Mouse (Mus musculus) kidney, adult 9 months (tissue): Measurements from ENCODE around the gene Nrp1.

Experiments used
- DNase-seq: peaks from one replicate; pipeline ENCODE4 v3.0.0; 2022

Gene Nrp1

DNA sequence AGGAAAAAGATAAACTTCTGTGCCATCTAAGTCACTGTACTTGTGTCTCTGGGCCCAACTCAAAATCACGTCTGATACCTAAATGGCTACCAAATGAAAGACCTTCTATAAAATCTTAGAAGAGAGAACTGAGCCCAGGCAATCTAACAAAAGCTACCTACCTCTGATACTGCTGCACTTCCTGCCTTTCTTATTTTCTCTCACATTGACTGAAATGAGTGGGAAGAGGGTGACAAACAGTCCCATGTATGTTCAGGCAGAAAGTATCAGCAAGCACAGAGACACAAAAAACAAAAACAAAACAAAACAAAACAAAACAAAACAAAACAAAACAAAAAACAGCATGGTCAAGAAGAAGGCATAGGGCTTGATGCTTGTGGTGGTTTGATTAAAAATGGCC lies 153.3 kb downstream of the Nrp1 start:
- DNase-seq: no peak

DNA sequence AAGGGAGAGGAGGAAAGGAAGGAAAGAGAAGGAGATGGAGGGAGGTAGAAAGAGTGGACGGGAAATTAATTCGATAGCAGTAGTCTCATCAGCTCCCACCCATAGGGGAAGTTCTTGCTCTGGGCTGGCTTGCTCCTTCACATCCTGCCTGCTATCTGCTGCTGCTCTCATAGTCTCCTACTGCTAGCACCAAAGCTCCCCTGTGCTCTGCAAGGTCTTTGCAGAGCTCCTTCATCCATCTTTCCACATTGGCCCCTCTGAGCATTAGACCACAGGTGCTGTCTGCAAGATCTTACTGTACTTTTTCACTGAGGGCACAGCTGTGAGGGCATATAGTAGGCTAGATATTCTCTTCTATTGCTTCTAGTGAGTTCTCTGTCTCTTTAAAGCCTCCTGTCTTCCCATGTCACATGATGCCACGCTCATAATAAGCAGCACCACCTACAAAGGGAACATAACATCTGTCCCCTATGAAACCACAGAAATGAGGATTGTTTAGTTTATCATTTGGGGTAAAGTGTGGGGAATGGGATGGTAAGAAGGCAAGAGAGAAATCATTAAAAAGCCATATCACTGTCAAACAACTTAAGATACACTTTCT lies 158.5 kb downstream of the Nrp1 start:
- DNase-seq: no peak

DNA sequence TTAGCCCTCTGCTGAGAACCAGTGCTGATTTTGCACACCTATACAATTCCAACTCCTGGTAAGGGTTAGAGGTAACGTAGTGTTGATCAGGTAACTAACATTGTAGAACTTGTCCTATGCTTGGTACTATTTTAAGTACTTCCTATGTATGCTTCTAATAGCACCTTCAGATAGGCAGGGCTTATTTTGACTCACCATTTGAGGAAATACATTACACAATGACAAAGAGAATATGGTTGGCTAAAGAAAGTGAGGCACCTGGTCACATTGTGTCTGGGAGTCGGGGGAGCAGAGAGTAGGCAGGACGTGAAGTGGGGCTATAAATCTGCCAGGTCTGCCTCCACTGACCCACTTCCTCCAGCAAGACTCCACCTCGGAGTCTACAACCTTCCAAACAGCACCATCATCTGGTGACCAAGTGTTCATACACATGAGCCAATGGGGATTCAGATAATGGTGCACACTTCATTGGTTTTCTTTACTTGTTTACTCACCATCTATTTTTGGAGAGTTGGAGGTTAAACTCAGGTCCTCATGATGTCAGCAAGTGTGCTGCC lies 159.2 kb downstream of the Nrp1 start:
- no peak for DNase-seq

GRCm38 (mm10) chr8:128519366-128519765 lies 161.0 kb downstream of the Nrp1 start:
- peak; percentile 14 for DNase-seq

GRCm38 (mm10) chr8:128523825-128524224 lies 165.4 kb downstream of the Nrp1 start:
- peak; percentile 19 for DNase-seq

- no peak for DNase-seq
Observed at GRCm38 (mm10) chr8:128525912-128526311, 167.5 kb downstream of the Nrp1 start.

- no peak for DNase-seq
Observed at GRCm38 (mm10) chr8:128528591-128529383, 170.4 kb downstream of the Nrp1 start.

- DNase-seq: no peak
Observed at GRCm38 (mm10) chr8:128534442-128534871, 176.1 kb downstream of the Nrp1 start.

GRCm38 (mm10) chr8:128535685-128536084 lies 177.3 kb downstream of the Nrp1 start:
- no peak for DNase-seq

DNA sequence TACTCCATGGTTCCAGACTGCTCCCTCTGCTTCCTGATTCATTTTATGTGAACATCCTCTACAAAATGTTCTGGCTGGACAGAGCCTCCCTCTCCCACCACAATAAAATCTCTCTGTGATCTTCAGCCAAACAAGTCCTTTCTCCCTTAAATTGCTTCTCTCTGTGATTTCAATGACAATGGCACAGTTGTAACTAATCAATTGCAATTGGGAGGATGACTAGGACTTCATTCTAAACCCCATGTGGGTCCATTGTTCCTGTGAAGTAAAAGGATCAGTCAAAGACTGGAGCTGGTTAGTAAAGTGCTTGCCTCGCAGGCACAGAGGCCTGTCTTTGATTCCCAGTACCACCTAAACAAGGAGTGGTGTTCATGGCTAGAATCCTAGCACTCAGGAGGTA lies 180.0 kb downstream of the Nrp1 start:
- DNase-seq: no peak

- no peak for DNase-seq
Observed at GRCm38 (mm10) chr8:128541355-128542090, 183.1 kb downstream of the Nrp1 start.

DNA sequence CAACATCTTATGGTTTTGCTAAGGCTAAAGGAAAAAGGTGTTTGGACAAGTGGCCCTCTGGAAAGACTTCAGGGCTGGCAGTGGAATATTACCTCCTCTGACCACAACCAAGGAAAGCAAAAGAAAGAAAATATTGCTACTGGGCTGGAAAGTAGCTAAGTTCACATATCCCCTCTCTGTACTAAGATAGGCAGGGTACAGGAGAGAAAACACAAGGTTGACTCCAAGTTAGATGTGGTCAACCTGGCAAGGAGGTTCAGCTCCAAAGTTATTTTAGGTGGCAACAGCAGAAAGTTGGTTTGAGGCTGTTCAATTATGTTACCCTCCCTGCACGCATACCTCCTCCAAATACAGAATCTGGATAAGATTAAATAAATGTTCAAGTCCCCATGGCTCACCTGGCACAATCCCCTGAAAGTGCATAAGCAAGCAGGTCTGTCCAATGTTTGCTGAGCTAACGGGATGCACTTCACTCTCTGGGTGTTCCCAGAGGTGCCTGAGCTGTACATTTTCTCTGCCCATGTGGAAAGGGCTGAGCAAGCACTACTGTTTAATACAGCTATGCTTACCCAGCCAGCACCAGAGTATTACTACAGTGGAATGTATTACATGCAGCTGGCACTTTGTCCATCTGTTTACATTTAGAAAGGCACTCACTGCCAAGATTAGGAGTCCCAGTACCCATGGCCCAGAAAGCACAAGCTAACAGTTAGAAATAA lies 185.9 kb downstream of the Nrp1 start:
- no peak for DNase-seq

DNA sequence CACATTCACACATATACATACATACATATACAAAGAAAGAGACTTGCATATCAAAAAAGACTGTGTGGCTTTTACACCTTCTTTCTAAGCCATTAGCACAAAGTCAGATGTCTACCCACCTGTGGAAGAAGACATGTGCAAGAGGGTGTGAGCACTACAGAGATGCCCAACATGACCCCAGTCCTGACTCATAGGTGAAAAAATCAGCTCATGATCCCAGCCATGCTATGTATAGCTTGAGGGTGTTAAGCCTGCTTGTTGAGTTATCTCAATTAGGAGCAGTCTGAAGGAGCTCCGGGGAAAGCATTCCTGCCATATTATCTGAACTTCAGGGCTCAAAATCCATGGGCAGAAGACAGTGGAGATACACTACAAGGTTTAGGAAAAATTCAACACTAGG lies 187.9 kb downstream of the Nrp1 start:
- no peak for DNase-seq

GRCm38 (mm10) chr8:128547361-128547760 lies 189.0 kb downstream of the Nrp1 start:
- DNase-seq: no peak

GRCm38 (mm10) chr8:128549738-128550137 lies 191.3 kb downstream of the Nrp1 start:
- DNase-seq: no peak

GRCm38 (mm10) chr8:128551421-128552139 lies 193.2 kb downstream of the Nrp1 start:
- peak; percentile 68 for DNase-seq
